Mouse (Mus musculus): ENCODE measurements around the gene Tmem179. TPM values are rescaled to one million over a fixed set of nuclear protein-coding genes. Genes with fewer than 3 reads are reported as not detected.

Tmem179 gene
- polyA plus RNA-seq, 1 experiment from 2014 or later: not detected

DNA sequence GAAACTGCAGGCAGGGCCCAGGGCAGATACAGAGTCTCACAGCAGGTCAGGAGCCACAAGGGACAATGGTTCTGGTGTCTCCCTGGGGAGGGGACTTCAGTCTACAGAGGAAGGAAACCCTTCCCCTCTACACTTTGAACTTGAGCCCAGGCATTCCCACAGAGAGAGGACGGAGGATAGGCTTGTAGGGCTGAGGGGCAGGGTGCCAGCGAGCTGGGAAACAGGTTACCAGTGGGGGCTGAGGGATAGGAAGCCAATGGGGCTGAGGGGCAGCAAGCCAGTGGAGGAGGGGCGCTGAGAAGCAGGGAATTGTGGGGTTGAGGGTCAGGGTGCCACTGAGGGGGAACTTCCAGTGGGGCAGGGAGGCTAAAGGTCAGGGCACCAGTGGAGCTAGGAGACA is 42.7 kb upstream of the Tmem179 start:
- H3K9me3 ChIP-seq (ENCODE audit: low read length): no peaks in the 10 kb centered on the region
- WGBS (ENCODE audit: insufficient replicate concordance): 43% methylated on average over 3 of the region's 3 CpGs
- peaks cover 8% of the 10 kb centered on the region; the same call in 1 of the 2 replicates for H3K4me1 ChIP-seq (ENCODE audit: insufficient read depth)
- H3K36me3 ChIP-seq (replicated peaks; ENCODE audit: insufficient read depth, low read length): no peaks in the 10 kb centered on the region
- ATAC-seq (0 out of 2 replicates have a peak, but pooled peaks have one; percentile 10), DNase-seq (no peak)
- no peak overlapping the region for H3K4me2 ChIP-seq (ENCODE audit: low read depth, low read length)
- no peak overlapping the region for H3K4me3 ChIP-seq (ENCODE audit: low read depth, low read length)
- H3K27ac ChIP-seq (ENCODE audit: low read depth): peak overlapping the region; percentile 7; the same call in 1 of the 2 replicates
- H3K27me3 ChIP-seq (ENCODE audit: insufficient read depth, low read length): no peaks in the 10 kb centered on the region
- no peak for TF ChIP-seq CTCF (IDR thresholded peaks at IDR 0.05; ENCODE audit: low read depth)
- no peak for TF ChIP-seq EP300 (IDR thresholded peaks at IDR 0.05; ENCODE audit: low read depth)
- H3K9ac ChIP-seq (replicated peaks): no peak overlapping the region

DNA sequence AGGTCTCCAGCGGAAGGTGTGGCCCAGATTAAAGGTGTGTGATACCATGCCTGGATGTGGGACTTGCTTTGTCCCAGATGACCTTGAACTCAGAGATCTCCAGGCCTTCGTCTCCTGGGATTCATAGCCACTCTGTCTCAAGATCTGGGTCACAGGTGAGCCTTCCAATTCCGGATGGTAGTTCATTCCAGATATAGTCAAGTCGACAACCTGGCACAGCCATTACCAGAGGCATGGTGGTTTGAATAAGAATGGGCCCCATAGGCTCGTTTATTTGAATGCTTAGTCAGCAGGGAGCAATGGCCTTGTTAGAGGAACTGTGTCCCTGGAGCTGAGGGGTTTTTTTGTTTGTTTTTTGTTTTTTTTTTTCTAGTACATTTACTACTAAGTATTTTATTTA is 40.7 kb upstream of the Tmem179 start:
- TF ChIP-seq CTCF (IDR thresholded peaks at IDR 0.05; ENCODE audit: low read depth) (no peak), EP300 (IDR thresholded peaks at IDR 0.05; ENCODE audit: low read depth) (no peak)
- H3K27ac ChIP-seq (ENCODE audit: low read depth): no peak overlapping the region
- H3K4me3 ChIP-seq (ENCODE audit: low read depth, low read length): no peak overlapping the region
- peaks cover 8% of the 10 kb centered on the region; the same call in 1 of the 2 replicates for H3K4me1 ChIP-seq (ENCODE audit: insufficient read depth)
- H3K9ac ChIP-seq (replicated peaks): no peak overlapping the region
- H3K4me2 ChIP-seq (ENCODE audit: low read depth, low read length): no peak overlapping the region
- 72% methylated on average over 5 of the region's 5 CpGs for WGBS (ENCODE audit: insufficient replicate concordance)
- ATAC-seq (no peak), DNase-seq (no peak)
- no peaks in the 10 kb centered on the region for H3K36me3 ChIP-seq (replicated peaks; ENCODE audit: insufficient read depth, low read length)
- no peaks in the 10 kb centered on the region for H3K27me3 ChIP-seq (ENCODE audit: insufficient read depth, low read length)
- H3K9me3 ChIP-seq (ENCODE audit: low read length): no peaks in the 10 kb centered on the region

DNA sequence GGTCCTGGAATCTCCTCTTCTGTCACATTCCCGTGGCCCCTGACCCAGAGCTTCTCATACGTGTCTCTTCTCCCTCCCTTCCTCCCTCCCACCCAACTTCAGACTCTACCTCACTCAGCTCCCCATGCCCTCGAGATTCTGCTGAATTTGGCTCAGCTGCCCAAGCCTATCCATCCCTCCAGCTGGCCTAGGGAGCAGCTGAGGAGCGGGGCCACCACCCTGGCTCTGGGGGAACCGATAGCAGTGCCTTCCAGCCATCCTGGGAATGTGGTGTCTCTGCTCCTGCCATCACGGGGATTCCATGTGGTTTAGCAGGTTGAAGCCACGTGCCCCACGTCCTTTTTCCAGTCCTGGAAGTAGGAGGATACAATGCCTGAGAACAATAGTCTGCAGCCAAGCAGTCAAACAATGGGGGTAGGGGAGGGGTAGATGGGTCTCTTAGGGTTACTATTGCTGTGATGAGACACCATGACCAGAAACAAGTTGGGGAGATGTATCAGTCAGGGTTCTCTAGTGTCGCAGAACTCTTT is 40.0 kb upstream of the Tmem179 start:
- ATAC-seq (no peak), DNase-seq (no peak)
- no peaks in the 10 kb centered on the region for H3K27me3 ChIP-seq (ENCODE audit: insufficient read depth, low read length)
- no peak overlapping the region for H3K27ac ChIP-seq (ENCODE audit: low read depth)
- H3K36me3 ChIP-seq (replicated peaks; ENCODE audit: insufficient read depth, low read length): no peaks in the 10 kb centered on the region
- no peak overlapping the region for H3K9ac ChIP-seq (replicated peaks)
- no peak overlapping the region for H3K4me3 ChIP-seq (ENCODE audit: low read depth, low read length)
- peaks cover 8% of the 10 kb centered on the region; the same call in 1 of the 2 replicates for H3K4me1 ChIP-seq (ENCODE audit: insufficient read depth)
- 60% methylated on average over 9 of the region's 9 CpGs for WGBS (ENCODE audit: insufficient replicate concordance)
- no peaks in the 10 kb centered on the region for H3K9me3 ChIP-seq (ENCODE audit: low read length)
- H3K4me2 ChIP-seq (ENCODE audit: low read depth, low read length): no peak overlapping the region
- TF ChIP-seq CTCF (IDR thresholded peaks at IDR 0.05; ENCODE audit: low read depth): no peak
- TF ChIP-seq EP300 (IDR thresholded peaks at IDR 0.05; ENCODE audit: low read depth): no peak

DNA sequence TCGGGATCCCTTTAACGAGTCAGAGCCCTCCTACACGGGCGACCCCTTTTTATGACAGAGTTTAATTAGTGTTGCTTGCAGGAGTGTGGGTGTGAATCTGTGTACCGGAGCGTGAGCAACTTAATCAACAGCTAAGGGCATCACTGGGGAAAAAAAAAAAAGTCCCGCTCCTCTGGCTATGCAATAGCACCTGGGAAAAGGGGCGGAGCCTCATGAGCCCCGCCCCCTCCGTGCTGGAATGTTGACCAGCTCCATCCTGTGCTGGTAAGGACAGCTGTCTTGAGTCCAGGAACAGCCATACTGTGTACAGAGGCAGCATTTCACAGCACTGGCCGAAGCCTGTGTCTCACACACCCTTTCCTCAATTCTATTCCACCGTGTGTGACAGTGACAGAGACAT is 38.4 kb upstream of the Tmem179 start:
- Histone ChIP-seq H3K36me3 (replicated peaks; ENCODE audit: insufficient read depth, low read length) (no peaks in the 10 kb centered on the region), H3K27me3 (ENCODE audit: insufficient read depth, low read length) (no peaks in the 10 kb centered on the region), H3K4me3 (ENCODE audit: low read depth, low read length) (no peak overlapping the region), H3K27ac (ENCODE audit: low read depth) (no peak overlapping the region), H3K9ac (replicated peaks) (no peak overlapping the region), H3K9me3 (ENCODE audit: low read length) (no peaks in the 10 kb centered on the region), H3K4me2 (ENCODE audit: low read depth, low read length) (no peak overlapping the region), H3K4me1 (ENCODE audit: insufficient read depth) (peaks cover 3% of the 10 kb centered on the region; the same call in 1 of the 2 replicates)
- DNase-seq (peak; percentile 64), ATAC-seq (peak; percentile 66)
- 46% methylated on average over 12 of the region's 12 CpGs for WGBS (ENCODE audit: insufficient replicate concordance)
- TF ChIP-seq EP300 (IDR thresholded peaks at IDR 0.05; ENCODE audit: low read depth): no peak
- no peak for TF ChIP-seq CTCF (IDR thresholded peaks at IDR 0.05; ENCODE audit: low read depth)

DNA sequence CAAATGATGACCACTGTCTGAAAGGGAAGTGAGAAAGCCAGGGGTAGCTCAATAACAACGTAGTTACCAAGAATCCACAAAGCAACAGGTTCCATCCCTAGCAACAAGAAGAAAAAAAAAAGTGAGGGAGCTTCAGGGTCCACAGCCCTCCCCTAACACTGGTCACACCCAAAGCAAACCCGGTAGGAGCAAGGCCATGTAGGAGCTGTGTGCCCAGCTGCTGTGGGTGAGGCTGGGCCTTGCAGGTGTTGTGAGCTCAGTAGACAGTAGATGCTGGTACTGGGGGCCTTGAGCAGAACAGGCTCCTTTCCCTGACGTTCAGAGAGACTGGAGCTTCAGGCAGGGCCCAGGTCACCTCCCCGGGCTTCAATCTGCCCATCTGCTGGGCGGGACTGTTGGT is 36.0 kb upstream of the Tmem179 start:
- Histone ChIP-seq H3K27ac (ENCODE audit: low read depth) (no peak overlapping the region), H3K27me3 (ENCODE audit: insufficient read depth, low read length) (no peaks in the 10 kb centered on the region), H3K4me3 (ENCODE audit: low read depth, low read length) (no peak overlapping the region), H3K4me1 (ENCODE audit: insufficient read depth) (no peaks in the 10 kb centered on the region), H3K9ac (replicated peaks) (no peak overlapping the region), H3K4me2 (ENCODE audit: low read depth, low read length) (no peak overlapping the region), H3K9me3 (ENCODE audit: low read length) (no peaks in the 10 kb centered on the region), H3K36me3 (replicated peaks; ENCODE audit: insufficient read depth, low read length) (no peaks in the 10 kb centered on the region)
- no peak for DNase-seq
- TF ChIP-seq CTCF (IDR thresholded peaks at IDR 0.05; ENCODE audit: low read depth) (no peak), EP300 (IDR thresholded peaks at IDR 0.05; ENCODE audit: low read depth) (no peak)
- 61% methylated on average over 5 of the region's 5 CpGs for WGBS (ENCODE audit: insufficient replicate concordance)
- ATAC-seq: no peak

DNA sequence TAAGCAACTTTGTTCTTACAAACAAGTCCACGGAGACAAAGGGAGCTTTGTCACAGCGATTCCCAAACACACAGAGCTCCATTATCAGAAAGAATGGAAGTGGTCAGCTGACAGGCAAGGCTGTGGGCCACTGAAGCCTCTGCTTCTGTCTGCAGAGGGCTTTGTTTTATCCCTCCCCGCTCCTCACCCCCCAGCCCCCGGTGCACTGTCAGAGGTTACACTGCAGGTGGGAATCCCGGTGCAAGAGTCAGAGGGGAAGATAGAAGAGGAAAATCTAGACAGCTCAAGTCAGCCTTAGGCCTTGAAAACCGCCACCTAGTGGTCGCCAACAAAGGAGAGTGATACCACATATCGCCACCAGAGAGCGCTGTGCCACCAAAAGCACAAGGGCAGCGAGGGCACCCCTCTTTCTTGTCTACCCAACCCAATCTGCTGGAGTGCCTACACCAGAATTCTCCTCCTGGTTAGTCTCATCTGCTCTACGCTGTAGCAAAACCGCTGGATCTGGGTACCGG is 35.4 kb upstream of the Tmem179 start:
- H3K9ac ChIP-seq (replicated peaks): no peak overlapping the region
- no peaks in the 10 kb centered on the region for H3K9me3 ChIP-seq (ENCODE audit: low read length)
- H3K4me1 ChIP-seq (ENCODE audit: insufficient read depth): no peaks in the 10 kb centered on the region
- no peak overlapping the region for H3K4me3 ChIP-seq (ENCODE audit: low read depth, low read length)
- 10% methylated on average over 13 of the region's 13 CpGs for WGBS (ENCODE audit: insufficient replicate concordance)
- ATAC-seq (peak; percentile 58), DNase-seq (peak; percentile 88)
- H3K4me2 ChIP-seq (ENCODE audit: low read depth, low read length): no peak overlapping the region
- H3K27me3 ChIP-seq (ENCODE audit: insufficient read depth, low read length): no peaks in the 10 kb centered on the region
- TF ChIP-seq EP300 (IDR thresholded peaks at IDR 0.05; ENCODE audit: low read depth) (no peak), CTCF (IDR thresholded peaks at IDR 0.05; ENCODE audit: low read depth) (peak; percentile 100)
- H3K27ac ChIP-seq (ENCODE audit: low read depth): no peak overlapping the region
- H3K36me3 ChIP-seq (replicated peaks; ENCODE audit: insufficient read depth, low read length): no peaks in the 10 kb centered on the region

All from liver, postnatal 0 days (tissue).